Mouse (Mus musculus): Measurements from ENCODE around the gene Sparcl1. TPM values are rescaled to one million over a fixed set of nuclear protein-coding genes. Genes with fewer than 3 reads are reported as not detected.

Sparcl1 gene
- total RNA-seq, 1 experiment from 2014 or later = 113 TPM

Small RNAs within 50 kb of the gene (microRNA-seq; reads per million reads assigned to microRNA genes)
- gene Mir5619 = 0 reads per million in 2 experiments

Other genes starting within 250 kb of the Sparcl1 start
- gene Klhl8, start 202.5 kb downstream of the Sparcl1 start, total RNA-seq (2021) = 14.0 and 16.2 TPM in 2 replicates
- gene Hsd17b13, start 136.3 kb downstream of the Sparcl1 start, total RNA-seq (2021) = 3.9 and 81.6 TPM in 2 replicates
- gene Hsd17b11, start 91.8 kb downstream of the Sparcl1 start, total RNA-seq (2021) = 51.0 and 60.5 TPM in 2 replicates
- gene Nudt9, start 67.4 kb downstream of the Sparcl1 start, total RNA-seq (2021) = 56.5 and 60.0 TPM in 2 replicates
- gene Gm17660, start 36.1 kb downstream of the Sparcl1 start, total RNA-seq (2021) = not detected in 2 replicates
- gene Dspp, start 57.0 kb upstream of the Sparcl1 start, total RNA-seq (2021) = not detected in 2 replicates
- gene Dmp1, start 88.9 kb upstream of the Sparcl1 start, total RNA-seq (2021) = not detected in 2 replicates
- gene Ibsp, start 185.4 kb upstream of the Sparcl1 start, total RNA-seq (2021) = not detected in 2 replicates
- gene Mepe, start 211.6 kb upstream of the Sparcl1 start, total RNA-seq (2021) = not detected in 2 replicates